Mouse (Mus musculus): ENCODE data around the gene Pax5.

The Pax5 gene

GRCm38 (mm10) chr4:44705151-44705550 is 5.1 kb downstream of the Pax5 start:
- no peak for DNase-seq (ENCODE audit: low spot score)

- peak; percentile 72 for DNase-seq (ENCODE audit: low spot score)
Measured at GRCm38 (mm10) chr4:44704369-44704745, 5.9 kb downstream of the Pax5 start.

GRCm38 (mm10) chr4:44703686-44704368 is 6.5 kb downstream of the Pax5 start:
- DNase-seq (ENCODE audit: low spot score): no peak

- no peak for DNase-seq (ENCODE audit: low spot score)
Measured at GRCm38 (mm10) chr4:44702891-44703685, 7.2 kb downstream of the Pax5 start.

GRCm38 (mm10) chr4:44702011-44702527 is 8.2 kb downstream of the Pax5 start:
- DNase-seq (ENCODE audit: low spot score): no peak

- no peak for DNase-seq (ENCODE audit: low spot score)
Measured at GRCm38 (mm10) chr4:44701513-44701912, 8.8 kb downstream of the Pax5 start.

- DNase-seq (ENCODE audit: low spot score): no peak
Measured at GRCm38 (mm10) chr4:44696676-44697075, 13.6 kb downstream of the Pax5 start.

GRCm38 (mm10) chr4:44694369-44694768 is 15.9 kb downstream of the Pax5 start:
- no peak for DNase-seq (ENCODE audit: low spot score)

GRCm38 (mm10) chr4:44685582-44685981 is 24.7 kb downstream of the Pax5 start:
- DNase-seq (ENCODE audit: low spot score): no peak

- DNase-seq (ENCODE audit: low spot score): no peak
Measured at GRCm38 (mm10) chr4:44680242-44680897, 29.9 kb downstream of the Pax5 start.

GRCm38 (mm10) chr4:44678641-44679040 is 31.6 kb downstream of the Pax5 start:
- no peak for DNase-seq (ENCODE audit: low spot score)

GRCm38 (mm10) chr4:44678026-44678425 is 32.3 kb downstream of the Pax5 start:
- DNase-seq (ENCODE audit: low spot score): no peak

GRCm38 (mm10) chr4:44674973-44675372 is 35.3 kb downstream of the Pax5 start:
- peak; percentile 57 for DNase-seq (ENCODE audit: low spot score)

- no peak for DNase-seq (ENCODE audit: low spot score)
Measured at GRCm38 (mm10) chr4:44673726-44674125, 36.6 kb downstream of the Pax5 start.

- DNase-seq (ENCODE audit: low spot score): peak; percentile 45
Measured at GRCm38 (mm10) chr4:44672216-44672937, 37.9 kb downstream of the Pax5 start.

GRCm38 (mm10) chr4:44671486-44671885 is 38.8 kb downstream of the Pax5 start:
- no peak for DNase-seq (ENCODE audit: low spot score)

- no peak for DNase-seq (ENCODE audit: low spot score)
Measured at GRCm38 (mm10) chr4:44671035-44671434, 39.3 kb downstream of the Pax5 start.

- no peak for DNase-seq (ENCODE audit: low spot score)
Measured at GRCm38 (mm10) chr4:44670380-44670779, 39.9 kb downstream of the Pax5 start.

- DNase-seq (ENCODE audit: low spot score): no peak
Measured at GRCm38 (mm10) chr4:44669485-44670181, 40.7 kb downstream of the Pax5 start.

- no peak for DNase-seq (ENCODE audit: low spot score)
Measured at GRCm38 (mm10) chr4:44668574-44668973, 41.7 kb downstream of the Pax5 start.

GRCm38 (mm10) chr4:44668172-44668571 is 42.1 kb downstream of the Pax5 start:
- DNase-seq (ENCODE audit: low spot score): no peak

Data from T-cell, adult 2 months (primary cell).